Mouse (Mus musculus): ENCODE data around the gene Dhrs3. TPM values are rescaled to one million over a fixed set of nuclear protein-coding genes. Genes with fewer than 3 reads are reported as not detected.

Gene Dhrs3
- 36.5 and 41.3 TPM in 2 replicates for polyA plus RNA-seq (2014; fragmentation: Nextera tagmentation; extraction: Ambion mirVana)

GRCm38 (mm10) chr4:144892133-144892936 is at the start of gene Dhrs3:
Gene Dhrs3 (plus strand): TSS chr4:144892827.
- WGBS: under 1% methylated on average over 54 of the region's 55 CpGs
- TF ChIP-seq CTCF (IDR thresholded peaks at IDR 0.05; ENCODE audit: low read depth): no peak
- Histone ChIP-seq H3K4me1 (ENCODE audit: insufficient read depth) (no peaks in the 10 kb centered on the region; the same call in 1 of the 2 replicates), H3K9ac (peak within 1 kb of the TSS; percentile 58), H3K36me3 (ENCODE audit: insufficient read depth) (no peaks in the 10 kb centered on the region), H3K27me3 (ENCODE audit: insufficient read depth, low read length) (peaks cover 3% of the 10 kb centered on the region; the same call in 1 of the 2 replicates), H3K9me3 (ENCODE audit: low read depth, low read length) (no peaks in the 10 kb centered on the region), H3K4me2 (peak within 1 kb of the TSS; percentile 90), H3K4me3 (ENCODE audit: low read depth, low read length) (peak within 1 kb of the TSS; percentile 58), H3K27ac (ENCODE audit: low read depth) (peak within 1 kb of the TSS; percentile 78)
- DNase-seq: peak; percentile 88
- ATAC-seq (ENCODE audit: insufficient read depth): peak; percentile 53

- Histone ChIP-seq H3K27me3 (ENCODE audit: insufficient read depth, low read length) (no peaks in the 10 kb centered on the region), H3K9me3 (ENCODE audit: low read depth, low read length) (no peaks in the 10 kb centered on the region), H3K4me3 (ENCODE audit: low read depth, low read length) (no peak overlapping the region), H3K9ac (no peak overlapping the region), H3K36me3 (ENCODE audit: insufficient read depth) (no peaks in the 10 kb centered on the region), H3K4me1 (ENCODE audit: insufficient read depth) (no peaks in the 10 kb centered on the region), H3K27ac (ENCODE audit: low read depth) (no peak overlapping the region), H3K4me2 (no peak overlapping the region)
- DNase-seq (no peak), ATAC-seq (ENCODE audit: insufficient read depth) (no peak)
- TF ChIP-seq CTCF (IDR thresholded peaks at IDR 0.05; ENCODE audit: low read depth): no peak
- 80% methylated on average over 3 of the region's 3 CpGs for WGBS
Measured at GRCm38 (mm10) chr4:144861756-144862505, 30.7 kb upstream of the Dhrs3 start.

GRCm38 (mm10) chr4:144867926-144868325 is 24.7 kb upstream of the Dhrs3 start:
- 56% methylated on average over 5 of the region's 5 CpGs for WGBS
- Histone ChIP-seq H3K27me3 (ENCODE audit: insufficient read depth, low read length) (no peaks in the 10 kb centered on the region), H3K4me2 (no peak overlapping the region), H3K9me3 (ENCODE audit: low read depth, low read length) (no peaks in the 10 kb centered on the region), H3K27ac (ENCODE audit: low read depth) (no peak overlapping the region), H3K9ac (no peak overlapping the region), H3K4me1 (ENCODE audit: insufficient read depth) (no peaks in the 10 kb centered on the region), H3K36me3 (ENCODE audit: insufficient read depth) (no peaks in the 10 kb centered on the region), H3K4me3 (ENCODE audit: low read depth, low read length) (no peak overlapping the region)
- no peak for ATAC-seq (ENCODE audit: insufficient read depth)
- no peak for DNase-seq
- no peak for TF ChIP-seq CTCF (IDR thresholded peaks at IDR 0.05; ENCODE audit: low read depth)

- Histone ChIP-seq H3K4me2 (no peak overlapping the region), H3K9ac (no peak overlapping the region), H3K36me3 (ENCODE audit: insufficient read depth) (no peaks in the 10 kb centered on the region), H3K4me3 (ENCODE audit: low read depth, low read length) (no peak overlapping the region), H3K4me1 (ENCODE audit: insufficient read depth) (no peaks in the 10 kb centered on the region), H3K9me3 (ENCODE audit: low read depth, low read length) (no peaks in the 10 kb centered on the region), H3K27me3 (ENCODE audit: insufficient read depth, low read length) (no peaks in the 10 kb centered on the region), H3K27ac (ENCODE audit: low read depth) (no peak overlapping the region)
- no peak for TF ChIP-seq CTCF (IDR thresholded peaks at IDR 0.05; ENCODE audit: low read depth)
- WGBS: 58% methylated on average over 4 of the region's 4 CpGs
- DNase-seq (no peak), ATAC-seq (ENCODE audit: insufficient read depth) (no peak)
Measured at GRCm38 (mm10) chr4:144868584-144868983, 24.0 kb upstream of the Dhrs3 start.

GRCm38 (mm10) chr4:144872905-144873304 is 19.7 kb upstream of the Dhrs3 start:
- DNase-seq (no peak), ATAC-seq (ENCODE audit: insufficient read depth) (no peak)
- H3K9me3 ChIP-seq (ENCODE audit: low read depth, low read length): no peaks in the 10 kb centered on the region
- H3K27ac ChIP-seq (ENCODE audit: low read depth): no peak overlapping the region
- peak; percentile 47; the same call in 1 of the 2 replicates for TF ChIP-seq CTCF (IDR thresholded peaks at IDR 0.05; ENCODE audit: low read depth)
- no peak overlapping the region for H3K9ac ChIP-seq
- H3K36me3 ChIP-seq (ENCODE audit: insufficient read depth): no peaks in the 10 kb centered on the region
- no peaks in the 10 kb centered on the region for H3K27me3 ChIP-seq (ENCODE audit: insufficient read depth, low read length)
- H3K4me1 ChIP-seq (ENCODE audit: insufficient read depth): no peaks in the 10 kb centered on the region
- 32% methylated on average over 6 of the region's 6 CpGs for WGBS
- H3K4me2 ChIP-seq: no peak overlapping the region
- no peak overlapping the region for H3K4me3 ChIP-seq (ENCODE audit: low read depth, low read length)

- Histone ChIP-seq H3K27me3 (ENCODE audit: insufficient read depth, low read length) (no peaks in the 10 kb centered on the region), H3K4me2 (no peak overlapping the region), H3K9me3 (ENCODE audit: low read depth, low read length) (no peaks in the 10 kb centered on the region), H3K36me3 (ENCODE audit: insufficient read depth) (no peaks in the 10 kb centered on the region), H3K9ac (no peak overlapping the region), H3K27ac (ENCODE audit: low read depth) (no peak overlapping the region), H3K4me3 (ENCODE audit: low read depth, low read length) (no peak overlapping the region), H3K4me1 (ENCODE audit: insufficient read depth) (no peaks in the 10 kb centered on the region)
- 66% methylated on average over 2 of the region's 2 CpGs for WGBS
- no peak for TF ChIP-seq CTCF (IDR thresholded peaks at IDR 0.05; ENCODE audit: low read depth)
- no peak for ATAC-seq (ENCODE audit: insufficient read depth)
- DNase-seq: no peak
Measured at GRCm38 (mm10) chr4:144875576-144876093, 17.0 kb upstream of the Dhrs3 start.

GRCm38 (mm10) chr4:144879549-144879948 is 13.1 kb upstream of the Dhrs3 start:
- DNase-seq: no peak
- no peak for ATAC-seq (ENCODE audit: insufficient read depth)
- no peaks in the 10 kb centered on the region for H3K4me1 ChIP-seq (ENCODE audit: insufficient read depth)
- H3K27ac ChIP-seq (ENCODE audit: low read depth): no peak overlapping the region
- WGBS: 53% methylated on average over 1 of the region's 1 CpGs
- no peaks in the 10 kb centered on the region for H3K27me3 ChIP-seq (ENCODE audit: insufficient read depth, low read length)
- H3K9ac ChIP-seq: no peak overlapping the region
- H3K9me3 ChIP-seq (ENCODE audit: low read depth, low read length): no peaks in the 10 kb centered on the region
- 0 out of 2 replicates have a peak, but pooled peaks have one; percentile 2 for TF ChIP-seq CTCF (IDR thresholded peaks at IDR 0.05; ENCODE audit: low read depth)
- H3K36me3 ChIP-seq (ENCODE audit: insufficient read depth): no peaks in the 10 kb centered on the region
- H3K4me3 ChIP-seq (ENCODE audit: low read depth, low read length): no peak overlapping the region
- H3K4me2 ChIP-seq: no peak overlapping the region

Measured in lung, embryonic 14.5 days (tissue).